Mouse (Mus musculus): ENCODE data around the gene Cep128.

Cep128 gene

DNA sequence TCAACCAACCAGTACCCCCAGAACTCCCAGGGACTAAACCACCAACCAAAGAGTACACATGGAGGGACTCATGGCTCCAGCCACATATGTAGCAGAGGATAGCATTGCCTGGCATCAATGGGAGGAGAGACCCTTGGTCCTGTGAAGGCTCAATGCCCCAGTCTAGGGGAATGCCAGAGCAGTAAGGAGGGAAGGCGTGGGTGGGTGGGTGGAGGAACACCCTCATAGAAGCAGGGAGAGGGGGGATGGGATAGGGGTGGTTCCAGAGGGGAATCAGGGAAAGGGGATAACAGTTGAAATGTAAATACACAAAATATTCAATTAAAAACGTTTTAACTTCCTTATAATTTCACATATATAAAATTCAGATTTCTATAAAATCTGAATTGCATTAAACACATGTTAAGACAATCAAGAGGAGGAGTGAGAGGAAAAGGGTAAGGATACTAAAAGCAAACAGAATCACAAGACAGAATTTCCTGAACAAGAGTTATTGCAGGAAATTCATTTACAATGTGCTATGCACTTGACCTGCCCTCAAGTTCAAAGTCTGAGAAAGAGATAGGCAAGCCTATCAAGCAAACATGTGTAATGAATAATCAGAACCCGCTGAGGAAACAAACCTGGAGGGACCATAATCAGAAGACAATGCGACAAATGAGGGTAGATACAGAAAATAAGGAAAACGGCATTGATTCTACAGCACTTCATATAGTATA lies 207.2 kb downstream of the Cep128 start:
- DNase-seq (ENCODE audit: low spot score), result no peak

DNA sequence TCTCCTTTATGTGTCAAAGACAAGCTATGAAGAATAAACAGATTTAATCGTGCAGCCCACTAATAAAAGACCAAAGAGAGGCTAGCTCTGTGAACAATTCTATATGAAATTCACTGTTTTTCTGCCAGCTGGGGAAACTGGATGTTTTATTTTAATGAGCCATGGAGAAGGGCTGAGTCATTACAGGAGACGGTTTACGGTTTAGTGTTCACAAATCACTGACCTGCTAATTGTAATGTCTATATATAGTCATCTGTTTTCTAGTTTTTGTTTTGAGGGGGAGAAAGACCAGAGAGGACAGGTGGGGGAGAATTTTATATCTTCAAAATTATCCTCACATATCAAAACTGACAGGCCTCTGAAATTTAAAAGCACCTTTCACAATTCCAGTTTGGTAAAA lies 212.6 kb downstream of the Cep128 start:
- DNase-seq (ENCODE audit: low spot score), result no peak

GRCm38 (mm10) chr12:91161015-91161730 lies 223.0 kb downstream of the Cep128 start:
- DNase-seq (ENCODE audit: low spot score), result no peak

GRCm38 (mm10) chr12:91158481-91158880 lies 225.7 kb downstream of the Cep128 start:
- DNase-seq (ENCODE audit: low spot score), result no peak

DNA sequence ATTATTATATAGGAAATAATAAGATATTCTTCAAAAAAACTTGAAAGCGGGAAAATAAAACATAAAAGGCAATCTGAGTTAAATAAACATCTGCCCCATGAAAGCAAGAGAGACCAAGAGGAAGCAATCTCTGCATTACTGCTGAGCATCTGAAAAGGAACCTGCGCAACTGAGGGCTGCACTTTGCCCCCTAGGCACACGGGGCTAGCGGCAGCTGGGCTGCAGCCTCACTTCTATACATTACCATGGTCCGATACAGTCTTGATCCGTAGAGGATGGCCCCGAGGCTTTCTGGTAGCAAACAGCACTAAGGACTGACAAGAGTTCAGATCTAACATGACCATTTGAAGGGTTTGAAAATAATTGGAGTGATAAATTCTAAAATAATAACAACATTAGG lies 230.2 kb downstream of the Cep128 start:
- DNase-seq (ENCODE audit: low spot score), result no peak

- DNase-seq (ENCODE audit: low spot score), result no peak
Measured at GRCm38 (mm10) chr12:91149152-91149551, 235.1 kb downstream of the Cep128 start.

DNA sequence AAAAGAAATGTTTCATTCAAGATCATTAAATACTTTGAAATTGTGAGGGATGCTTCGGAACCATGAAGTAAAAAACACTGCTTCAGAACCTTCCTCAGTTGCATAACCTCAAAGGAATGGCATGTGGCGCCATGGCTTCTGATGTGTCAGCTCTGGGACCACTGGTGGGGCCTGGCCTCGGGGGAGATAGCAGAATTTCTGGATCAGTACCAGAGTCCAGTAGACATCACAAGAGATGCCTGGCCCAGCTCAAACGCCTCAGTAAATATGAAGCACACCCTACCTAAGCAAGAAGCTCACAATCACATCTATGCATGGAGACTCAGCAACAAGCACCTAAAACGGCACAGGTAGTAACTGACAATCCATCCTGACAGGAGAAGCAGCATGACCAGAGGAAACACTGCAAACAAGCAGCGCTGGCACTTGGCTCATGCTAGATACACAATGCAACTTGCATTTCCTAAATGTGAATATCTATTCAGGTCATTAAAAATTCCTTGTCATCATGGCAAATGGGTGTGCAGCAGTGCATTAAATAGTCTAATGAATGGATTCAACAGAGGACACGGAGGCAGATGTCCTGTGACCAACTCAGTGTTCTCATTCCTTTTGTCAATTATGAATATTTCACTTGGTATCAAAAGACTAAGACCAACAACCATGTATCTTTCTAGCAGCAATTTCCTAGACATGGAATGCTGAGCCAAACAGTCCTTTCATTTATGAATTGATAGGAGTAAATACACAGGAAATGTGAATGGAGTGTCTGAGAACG lies 249.3 kb downstream of the Cep128 start:
- no peak for DNase-seq (ENCODE audit: low spot score)

- no peak for DNase-seq (ENCODE audit: low spot score)
Measured at GRCm38 (mm10) chr12:91115054-91115453, 269.2 kb downstream of the Cep128 start.

DNA sequence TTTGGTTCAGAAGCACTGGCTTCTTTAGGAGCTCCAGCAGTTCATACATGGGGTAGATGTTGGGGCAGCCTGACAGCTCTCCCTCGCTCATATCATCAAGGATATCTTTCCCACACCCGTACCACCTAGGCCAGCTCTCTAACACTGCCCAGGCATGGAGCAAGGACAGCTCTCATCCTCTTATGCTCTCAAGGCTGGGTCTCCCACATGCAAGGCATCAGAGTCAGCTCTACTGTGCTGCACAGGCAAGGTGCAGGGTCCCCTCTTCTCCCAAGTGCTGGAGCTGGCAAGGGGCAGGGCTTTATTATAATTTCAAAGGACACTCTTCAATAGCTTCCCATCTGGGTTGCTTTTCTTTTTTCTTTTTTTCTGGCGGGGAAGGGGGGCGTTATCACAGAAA lies 280.9 kb downstream of the Cep128 start:
- no peak for DNase-seq (ENCODE audit: low spot score)

GRCm38 (mm10) chr12:91097869-91098268 lies 286.3 kb downstream of the Cep128 start:
- no peak for DNase-seq (ENCODE audit: low spot score)

- DNase-seq (ENCODE audit: low spot score), result no peak
Measured at GRCm38 (mm10) chr12:91096197-91096596, 288.0 kb downstream of the Cep128 start.

DNA sequence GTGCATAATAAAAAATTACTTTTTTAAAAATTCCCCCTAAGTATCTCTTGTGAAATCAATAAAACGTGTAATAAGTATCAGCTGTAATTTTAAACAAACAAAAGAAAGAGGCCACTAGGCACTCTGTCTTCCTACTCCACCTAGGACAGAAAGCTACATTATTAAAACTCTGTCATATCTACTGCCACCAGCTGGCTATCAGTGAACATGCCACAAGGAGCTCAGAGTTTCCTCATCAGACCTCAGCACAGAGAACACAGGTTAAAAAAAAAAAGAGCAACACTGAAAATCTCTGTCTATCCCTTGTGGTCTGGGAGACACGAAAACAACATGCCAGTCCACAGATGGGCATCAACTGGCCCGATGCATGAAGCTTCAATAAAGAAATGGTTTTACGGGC lies 295.9 kb downstream of the Cep128 start:
- DNase-seq (ENCODE audit: low spot score), result no peak

DNA sequence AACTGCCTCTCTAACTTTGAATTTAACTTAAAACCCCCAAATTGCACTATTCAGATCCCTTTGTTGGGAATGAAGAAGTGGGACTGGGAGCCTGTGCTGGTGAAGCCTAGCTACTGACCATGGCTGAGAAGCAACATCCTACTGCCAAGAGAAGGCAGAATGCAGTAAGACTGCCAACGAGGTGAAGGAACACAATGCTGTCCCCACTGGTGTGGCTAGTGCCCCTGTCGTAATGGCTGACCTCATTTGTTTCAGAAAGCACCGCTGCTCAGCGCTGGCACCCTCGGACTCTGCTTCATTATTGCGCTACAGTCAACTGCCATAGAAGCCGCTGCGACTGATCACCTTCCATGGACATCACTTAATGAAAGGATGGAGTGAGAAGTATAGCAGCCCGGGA lies 298.2 kb downstream of the Cep128 start:
- DNase-seq (ENCODE audit: low spot score), result no peak

DNA sequence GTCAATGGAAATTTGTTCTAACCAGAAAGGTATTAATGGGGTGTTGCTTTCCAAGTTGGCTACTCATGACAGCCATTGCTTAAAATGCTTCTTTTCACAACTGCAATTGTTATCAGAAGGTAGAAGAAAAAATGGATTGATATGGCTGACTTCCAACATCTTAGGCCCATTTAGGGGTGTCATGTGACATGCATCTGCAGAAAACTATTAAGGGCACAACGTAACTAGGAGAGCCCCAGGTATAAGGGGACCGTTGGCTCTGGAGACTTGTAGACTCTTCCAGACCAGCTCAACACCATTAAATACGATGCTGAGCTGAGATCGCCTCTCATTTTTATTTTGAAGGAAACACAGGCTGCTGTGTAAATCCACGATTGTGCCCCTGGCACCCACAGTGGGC lies 308.6 kb downstream of the Cep128 start:
- no peak for DNase-seq (ENCODE audit: low spot score)

- DNase-seq (ENCODE audit: low spot score), result no peak
Measured at GRCm38 (mm10) chr12:91070551-91071045, 313.6 kb downstream of the Cep128 start.

DNA sequence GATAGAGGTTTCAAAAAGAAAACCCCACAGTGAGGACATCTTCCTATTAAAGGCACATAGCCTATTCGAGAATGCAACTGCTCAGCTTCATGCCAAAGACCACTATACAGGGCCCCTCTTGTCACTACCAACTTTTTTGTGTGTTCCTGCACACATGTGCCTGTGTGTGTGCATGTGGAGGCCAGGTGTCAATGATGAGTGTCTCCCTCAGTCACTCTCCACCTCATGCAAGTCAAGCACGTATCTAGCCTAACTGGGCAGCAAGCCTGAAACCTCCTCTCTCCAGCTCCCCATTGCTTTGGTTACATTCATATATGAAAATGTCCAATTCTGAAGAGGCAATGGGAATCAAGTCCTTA lies 317.1 kb downstream of the Cep128 start:
- DNase-seq (ENCODE audit: low spot score), result no peak

GRCm38 (mm10) chr12:91066286-91067082 lies 317.7 kb downstream of the Cep128 start:
- no peak for DNase-seq (ENCODE audit: low spot score)

DNA sequence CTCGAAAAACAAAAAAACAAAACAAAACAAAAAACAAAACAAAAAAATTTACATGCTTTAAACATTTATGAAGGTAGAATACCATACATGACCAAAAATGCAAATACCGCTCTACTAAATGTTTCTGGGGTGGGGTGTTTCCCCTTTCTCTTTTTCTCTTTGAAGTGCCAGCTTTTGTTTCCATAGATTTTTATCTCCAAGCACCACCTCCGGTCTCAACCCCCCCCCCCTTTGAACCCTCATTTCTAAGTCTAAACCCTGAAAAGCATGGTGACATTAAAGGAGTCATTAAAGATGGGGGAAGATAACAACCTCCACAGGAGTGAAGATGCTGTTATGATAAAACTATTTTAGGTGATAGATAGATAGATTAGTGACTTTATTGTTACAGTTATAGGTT lies 318.8 kb downstream of the Cep128 start:
- no peak for DNase-seq (ENCODE audit: low spot score)

- no peak for DNase-seq (ENCODE audit: low spot score)
Measured at GRCm38 (mm10) chr12:91064368-91064999, 319.7 kb downstream of the Cep128 start.

GRCm38 (mm10) chr12:91063337-91064015 lies 320.7 kb downstream of the Cep128 start:
- no peak for DNase-seq (ENCODE audit: low spot score)

DNA sequence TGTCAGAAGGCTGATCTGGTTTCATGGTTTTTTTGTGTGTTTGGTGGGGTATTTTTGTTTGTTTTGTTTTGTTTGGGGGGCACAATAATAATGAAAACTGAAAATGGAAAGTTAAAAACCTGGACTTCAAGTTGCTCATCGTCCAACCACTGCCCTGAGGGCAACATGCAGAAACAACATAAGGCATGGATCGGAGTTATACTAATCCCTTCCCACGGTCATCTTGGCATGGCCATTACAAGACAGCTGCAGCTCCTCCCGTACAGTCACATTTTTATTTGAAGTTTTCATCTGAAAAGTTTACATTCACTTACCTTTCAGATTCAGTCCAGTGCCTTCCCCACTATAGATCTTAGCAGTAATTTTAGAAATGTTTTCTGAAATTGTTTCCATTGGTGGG lies 321.5 kb downstream of the Cep128 start:
- no peak for DNase-seq (ENCODE audit: low spot score)

Measured in urinary bladder, postnatal 10 days (tissue).